Mouse (Mus musculus) thymus, adult 18-20 months (tissue): ENCODE data around the gene Sowaha.

Experiments used
- DNase-seq, 2 experiments: peaks; one replicate each; pipeline ENCODE4 v3.0.0; 2022; ENCODE audit warnings: mixed read lengths in 2 of 2

The Sowaha gene

GRCm38 (mm10) chr11:53504376-53504775, 24.3 kb upstream of the Sowaha start:
- DNase-seq: no peak

DNA sequence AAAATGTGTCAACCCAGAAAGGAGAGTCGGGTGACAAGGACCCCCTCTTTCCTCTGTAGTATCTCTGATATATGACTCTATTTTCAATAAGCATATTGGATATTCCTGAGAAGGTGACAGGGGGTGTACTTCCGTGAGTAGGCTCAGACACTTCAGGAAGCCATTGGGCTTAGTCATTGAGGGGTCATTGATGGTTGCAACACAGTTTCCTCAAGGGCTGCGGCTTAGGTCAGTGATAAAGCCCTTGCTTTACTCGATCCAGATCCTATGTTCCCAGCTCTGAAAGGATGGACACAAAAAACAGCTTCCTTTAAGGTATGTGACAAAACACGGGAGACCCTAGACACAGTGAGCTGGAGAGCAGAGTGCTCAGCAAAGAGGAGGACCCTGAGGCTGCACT, 23.7 kb upstream of the Sowaha start:
- DNase-seq: no peak

DNA sequence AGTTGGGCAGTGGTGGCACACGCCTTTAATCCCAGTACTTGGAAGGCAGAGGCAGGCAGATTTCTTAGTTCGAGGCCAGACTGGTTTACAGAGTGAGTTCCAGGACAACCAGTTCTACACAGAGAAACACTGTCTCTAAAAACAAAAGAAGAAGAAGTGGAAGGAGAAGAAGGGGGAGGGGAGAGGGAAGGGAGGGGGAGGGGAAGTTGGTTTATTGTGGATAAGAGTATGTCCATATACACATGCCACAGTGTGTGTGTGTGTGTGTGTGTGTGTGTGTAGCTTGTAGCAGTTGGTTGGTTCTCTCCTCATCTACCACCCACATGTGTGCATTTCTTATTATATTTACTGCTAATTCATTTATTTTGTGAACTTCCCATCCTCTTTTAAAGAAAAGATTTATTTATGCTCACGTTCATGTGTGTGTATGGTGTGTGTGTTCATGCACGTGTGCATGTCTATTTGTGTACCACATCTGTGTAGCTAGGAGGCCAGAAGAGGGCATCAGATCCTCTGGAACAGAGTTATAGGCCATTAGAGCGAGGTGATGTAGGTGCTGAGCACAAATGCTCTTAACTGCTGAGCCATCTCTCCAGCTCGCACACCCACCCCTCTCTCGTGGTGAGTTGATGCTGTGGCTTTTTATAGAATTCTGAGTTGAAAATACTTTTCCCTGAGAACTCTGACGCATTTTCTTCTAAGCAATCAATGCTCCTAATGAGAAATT, 22.1 kb upstream of the Sowaha start:
- DNase-seq: no peak

DNA sequence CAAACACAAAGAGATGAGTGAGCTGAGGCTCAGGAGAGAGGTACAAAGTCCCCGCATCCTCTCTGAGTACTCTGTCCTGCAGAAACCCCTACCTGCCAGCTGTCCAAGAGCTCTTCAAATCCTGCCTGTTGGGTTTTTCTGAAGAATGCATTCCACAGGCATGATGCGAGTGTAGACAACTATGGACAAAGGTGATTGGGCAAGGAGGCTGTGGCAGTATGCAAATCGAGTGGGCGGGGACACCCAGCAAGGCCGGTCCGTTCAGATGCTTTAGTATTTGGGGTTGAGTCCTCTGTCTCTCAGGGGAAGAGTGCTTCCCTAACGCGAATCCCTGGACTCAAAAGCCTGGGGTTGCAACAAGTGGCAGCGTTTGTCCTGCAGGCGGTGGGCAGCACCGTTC, 20.5 kb upstream of the Sowaha start:
- DNase-seq: no peak

GRCm38 (mm10) chr11:53496946-53497345, 16.9 kb upstream of the Sowaha start:
- DNase-seq: no peak

- DNase-seq: no peak
Measured at GRCm38 (mm10) chr11:53495417-53495816, 15.3 kb upstream of the Sowaha start.

GRCm38 (mm10) chr11:53493243-53493955, 13.3 kb upstream of the Sowaha start:
- no peak for DNase-seq

- DNase-seq: no peak
Measured at GRCm38 (mm10) chr11:53491954-53492401, 11.9 kb upstream of the Sowaha start.

DNA sequence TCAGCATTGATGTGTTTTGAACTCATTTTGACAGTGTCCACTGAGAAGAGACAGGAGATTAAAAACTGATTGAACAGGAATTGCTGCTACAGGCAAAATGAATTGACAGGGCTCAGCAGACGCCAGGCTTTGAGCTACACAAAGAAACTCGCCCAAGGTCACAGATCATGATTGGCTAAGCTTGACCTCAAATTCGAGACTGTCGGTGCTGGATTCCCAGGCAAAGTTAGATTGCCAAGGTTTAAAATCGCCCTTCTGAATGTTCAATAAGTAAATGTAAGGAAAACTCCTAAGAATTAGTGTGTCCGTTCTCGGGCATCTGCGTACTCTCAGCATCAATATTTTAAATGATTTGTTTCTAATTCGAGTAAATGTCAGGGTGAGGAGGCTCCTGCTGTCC, 9.3 kb upstream of the Sowaha start:
- DNase-seq: no peak

DNA sequence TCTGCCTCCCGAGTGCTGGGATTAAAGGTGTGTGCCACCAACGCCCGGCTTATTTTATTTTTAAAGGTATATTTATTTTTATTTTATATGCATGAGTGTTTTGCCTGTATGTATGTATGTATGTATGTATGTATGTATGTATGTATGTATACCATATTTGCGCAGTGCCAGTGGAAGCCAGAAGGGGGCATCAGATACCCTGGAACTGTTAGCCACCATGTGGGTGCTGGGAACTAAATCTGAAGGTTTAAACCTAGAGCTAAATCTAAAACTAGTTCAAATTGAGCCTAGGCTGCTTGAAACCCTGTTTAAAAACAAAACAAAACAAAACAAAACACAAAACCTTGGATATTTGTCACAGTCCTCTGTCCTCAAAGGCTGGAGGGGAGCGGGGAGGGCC, 8.9 kb upstream of the Sowaha start:
- DNase-seq: no peak

GRCm38 (mm10) chr11:53486822-53487594, 6.9 kb upstream of the Sowaha start:
- DNase-seq: no peak

DNA sequence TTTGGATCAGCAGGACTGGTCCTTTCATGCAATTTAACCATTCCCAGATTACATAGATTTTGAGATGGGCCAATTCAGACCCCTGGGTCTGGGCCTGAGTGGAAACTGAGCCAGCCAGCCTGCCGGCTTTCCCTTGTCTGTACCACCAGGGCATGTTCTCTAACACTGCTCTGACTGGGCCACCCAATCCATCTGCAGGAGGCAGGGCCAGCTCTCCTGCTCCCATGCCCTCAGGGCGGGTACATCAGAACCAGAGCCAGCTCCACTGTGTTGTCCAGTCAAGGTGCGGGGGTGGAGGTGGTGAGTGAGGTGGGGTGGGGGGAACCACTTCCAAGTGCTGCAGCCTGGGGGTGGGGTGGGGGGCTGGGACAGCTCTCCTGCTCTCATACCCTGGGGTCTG, 6.3 kb upstream of the Sowaha start:
- DNase-seq: no peak

- DNase-seq: no peak
Measured at GRCm38 (mm10) chr11:53485719-53486118, 5.6 kb upstream of the Sowaha start.

DNA sequence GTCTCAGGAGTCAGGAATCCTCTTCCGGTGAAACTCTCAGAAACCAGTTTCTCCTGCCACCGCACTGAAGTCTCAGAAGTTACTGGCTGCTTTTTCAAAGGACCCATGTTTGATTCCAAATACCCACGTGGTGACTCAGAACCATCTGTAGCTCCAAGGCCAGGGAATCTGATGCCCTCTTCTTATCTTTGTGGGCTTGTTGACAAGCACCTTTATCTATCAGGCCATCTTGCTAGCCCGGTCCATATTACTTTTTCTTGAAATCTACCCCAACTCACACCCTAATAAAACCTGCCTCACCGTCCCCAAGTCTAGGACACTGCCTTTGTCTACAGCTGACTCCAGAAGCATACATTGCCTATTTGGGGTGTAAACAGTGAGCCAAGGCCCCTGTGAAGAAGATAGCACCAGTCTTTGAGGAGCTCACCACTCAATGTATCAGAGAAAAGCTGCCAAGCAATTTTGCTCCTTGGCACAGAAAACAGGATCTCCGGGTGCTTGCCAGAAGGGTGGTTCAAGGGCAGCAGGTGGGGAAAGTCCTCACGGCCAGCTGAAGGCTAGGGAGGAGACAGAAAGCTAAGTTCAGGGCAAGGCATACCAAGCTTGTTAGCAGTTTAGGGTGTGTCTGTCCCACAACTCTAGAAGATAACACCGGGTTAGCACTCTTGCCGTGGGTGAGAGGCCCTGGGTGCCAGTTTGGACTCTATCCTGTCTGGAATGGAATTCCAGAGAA, 3.3 kb upstream of the Sowaha start:
- DNase-seq: no peak

GRCm38 (mm10) chr11:53481088-53481730, 1.1 kb upstream of the Sowaha start:
- DNase-seq: no peak

DNA sequence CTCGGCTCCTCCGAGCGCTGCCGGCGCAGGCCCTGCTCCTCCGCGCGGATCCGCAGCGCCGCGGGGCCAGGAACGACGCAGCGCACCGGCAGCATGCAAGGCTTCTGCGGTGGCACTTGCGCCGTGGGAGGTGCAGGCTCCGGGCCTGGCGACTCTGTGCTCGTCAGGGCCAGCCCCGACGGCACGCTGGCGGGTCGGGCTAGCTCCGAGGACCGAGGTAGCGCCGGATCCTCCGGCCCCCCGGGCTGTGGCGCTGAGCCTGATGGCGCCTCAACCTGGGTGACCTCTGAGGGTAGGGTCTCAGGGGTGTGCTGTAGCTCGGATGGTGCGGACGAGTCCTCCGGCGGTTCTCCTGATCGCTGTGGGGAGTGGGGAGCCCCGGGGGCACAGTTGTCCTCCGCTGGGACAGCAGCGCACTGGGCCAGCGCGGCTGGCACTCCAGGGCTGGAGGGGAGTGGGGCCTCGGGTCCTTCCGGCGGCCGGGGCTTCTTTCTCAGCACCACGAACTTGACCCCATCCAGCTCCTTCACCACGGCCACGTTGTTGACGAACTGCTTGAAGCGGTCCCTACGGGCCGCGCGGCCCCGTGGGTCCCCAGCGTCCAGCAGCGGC, 797 bp downstream of the Sowaha start:
- DNase-seq: no peak

DNA sequence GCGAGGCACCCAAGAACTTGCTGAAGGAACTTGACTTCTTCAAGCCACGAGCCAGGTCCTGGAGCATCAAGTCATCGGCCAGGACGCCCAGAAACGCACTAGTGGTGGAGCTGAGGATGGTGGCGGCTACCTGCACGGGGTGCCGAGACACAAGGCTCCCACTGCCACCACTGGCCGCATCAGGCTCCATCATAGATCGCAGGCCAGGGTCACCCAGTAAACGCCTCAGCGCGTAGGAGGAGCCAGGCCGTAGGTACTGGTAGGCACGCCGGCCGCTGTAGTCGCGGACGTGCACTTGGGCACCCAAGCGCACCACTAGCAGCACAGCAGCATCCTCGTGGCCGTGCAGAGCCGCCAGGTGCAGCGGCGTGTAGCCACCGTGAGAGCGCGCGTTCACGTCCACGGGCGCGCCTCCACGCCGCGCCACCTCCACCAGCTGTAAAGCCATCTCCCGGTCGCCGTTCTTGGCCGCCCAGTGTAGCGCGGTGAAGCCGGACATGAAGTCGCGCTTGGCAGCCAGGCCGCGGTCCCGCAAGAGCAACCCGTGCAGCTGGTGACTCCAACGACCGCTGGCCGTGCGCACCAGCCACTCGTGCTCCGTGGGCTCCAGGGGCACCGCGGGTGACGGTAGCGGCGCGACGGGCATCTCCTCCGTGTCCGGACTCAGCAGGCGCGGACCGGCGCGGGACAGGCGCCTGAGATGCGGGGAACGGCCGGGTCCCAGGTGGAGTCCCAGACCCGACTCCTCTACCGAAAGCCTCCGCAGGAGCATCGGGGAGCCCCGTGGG, 1.5 kb downstream of the Sowaha start:
- no peak for DNase-seq

DNA sequence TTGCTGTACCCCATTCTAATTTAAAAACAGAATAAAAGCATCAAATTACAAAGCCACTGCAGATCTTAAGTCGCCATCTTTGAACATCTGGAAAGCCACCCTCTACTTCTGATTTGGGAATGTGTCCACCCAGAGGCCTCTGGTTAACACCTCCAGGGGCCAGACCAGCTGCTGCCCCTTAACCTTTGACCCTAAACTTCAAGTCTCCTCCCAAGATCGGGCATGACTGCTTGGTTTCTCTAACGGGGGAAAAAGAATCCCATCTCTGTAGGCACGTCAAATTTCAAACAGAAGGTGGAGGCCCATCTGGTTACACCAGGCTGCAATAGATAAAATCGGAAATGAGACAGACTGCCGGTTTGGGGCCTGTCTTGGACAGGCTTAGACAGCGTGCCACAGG, 2.2 kb downstream of the Sowaha start:
- DNase-seq: no peak

GRCm38 (mm10) chr11:53475620-53476019, 4.5 kb downstream of the Sowaha start:
- DNase-seq: no peak

- no peak for DNase-seq
Measured at GRCm38 (mm10) chr11:53472709-53473108, 7.4 kb downstream of the Sowaha start.
